Mouse (Mus musculus): ENCODE results near the gene Kdm3a.

DNA sequence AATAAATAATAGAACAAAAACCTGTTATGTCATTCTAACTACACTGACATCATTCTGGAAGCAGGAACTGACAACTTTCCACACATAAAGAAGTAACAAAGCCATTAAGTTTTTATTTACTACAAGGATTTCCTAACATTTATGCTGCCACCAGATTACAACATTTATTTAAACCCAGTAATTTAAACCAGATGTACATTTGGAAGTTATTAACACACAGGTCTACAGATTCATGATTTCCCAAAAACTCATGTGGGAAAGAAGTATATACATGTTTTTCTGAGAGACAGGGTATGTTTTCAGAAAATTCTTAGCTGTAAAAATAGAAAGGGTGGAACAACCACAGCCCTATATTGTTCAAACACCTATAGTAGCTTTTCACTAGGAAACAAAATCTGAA, 8.1 kb downstream of the Kdm3a start:
- TF ChIP-seq GATA1 (IDR thresholded peaks at IDR 0.05; ENCODE audit: borderline replicate concordance, low read length) (no peak), FLI1 (IDR thresholded peaks at IDR 0.05; ENCODE audit: low read length) (no peak)
